Mouse (Mus musculus): Measurements from ENCODE around the gene Slamf8.

Slamf8 gene

GRCm38 (mm10) chr1:172532551-172532950 lies 57.8 kb downstream of the Slamf8 start:
- CTCF ChIA-PET = interaction anchor here (0.6 kb wide), 2 partner anchors 123 to 1006 kb away, joined by 3 to 4 read pairs; no protein-coding TSS in a partner anchor

All from spleen, embryonic (tissue).